Mouse (Mus musculus) left cerebral cortex, adult 11 months (tissue): ENCODE measurements at regions not wholly inside any gene's neighbourhood (a gene's known extent, or its start where the extent isn't known, plus 50 kb on each side); places are given as distances from the start of the nearest gene placed in this dataset.

Experiments used
- DNase-seq: peaks from one replicate; pipeline ENCODE4 v3.0.0; 2022; ENCODE audit warnings: low spot score

- no peak for DNase-seq
These were observed 78.1 kb downstream of the Fam204a start for GRCm38 (mm10) chr19:60148313-60148965.

- no peak for DNase-seq
These were observed 79.9 kb downstream of the Fam204a start for GRCm38 (mm10) chr19:60146451-60147190.

GRCm38 (mm10) chr19:60145242-60145641 is 81.3 kb downstream of the Fam204a start:
- no peak for DNase-seq

- peak; percentile 45 for DNase-seq
These were observed 82.0 kb downstream of the Fam204a start for GRCm38 (mm10) chr19:60144336-60144989.

- DNase-seq, result no peak
These were observed 87.6 kb downstream of the Fam204a start for GRCm38 (mm10) chr19:60138881-60139280.

- DNase-seq, result no peak
These were observed 90.0 kb downstream of the Fam204a start for GRCm38 (mm10) chr19:60136491-60136890.

GRCm38 (mm10) chr19:60134447-60135328 is 91.8 kb downstream of the Fam204a start:
- no peak for DNase-seq

- DNase-seq, result no peak
These were observed 96.9 kb downstream of the Fam204a start for GRCm38 (mm10) chr19:60129635-60130034.

- no peak for DNase-seq
These were observed 101.9 kb downstream of the Fam204a start for GRCm38 (mm10) chr19:60124638-60125037.

- no peak for DNase-seq
These were observed 105.6 kb downstream of the Fam204a start for GRCm38 (mm10) chr19:60120917-60121316.

GRCm38 (mm10) chr19:60119051-60119450 is 107.5 kb downstream of the Fam204a start:
- no peak for DNase-seq

GRCm38 (mm10) chr19:60113666-60114388 is 112.7 kb downstream of the Fam204a start:
- no peak for DNase-seq

GRCm38 (mm10) chr19:60110278-60110677 is 116.2 kb downstream of the Fam204a start:
- DNase-seq, result no peak

GRCm38 (mm10) chr19:60109488-60109887 is 117.0 kb downstream of the Fam204a start:
- no peak for DNase-seq

GRCm38 (mm10) chr19:60097915-60098314 is 128.6 kb downstream of the Fam204a start:
- no peak for DNase-seq

- DNase-seq, result no peak
These were observed 131.5 kb upstream of the Rab11fip2 start for GRCm38 (mm10) chr19:60074986-60075385.

GRCm38 (mm10) chr19:60073328-60073727 is 129.9 kb upstream of the Rab11fip2 start:
- DNase-seq, result no peak

GRCm38 (mm10) chr19:60066183-60066582 is 122.7 kb upstream of the Rab11fip2 start:
- DNase-seq, result no peak

GRCm38 (mm10) chr19:60055121-60055874 is 111.8 kb upstream of the Rab11fip2 start:
- DNase-seq, result no peak

GRCm38 (mm10) chr19:60051151-60051550 is 107.7 kb upstream of the Rab11fip2 start:
- no peak for DNase-seq

GRCm38 (mm10) chr19:60040721-60041120 is 97.3 kb upstream of the Rab11fip2 start:
- no peak for DNase-seq
